Mouse (Mus musculus) stomach, embryonic 16.5 days (tissue): ENCODE results near the gene Gpd1l. TPM values are rescaled to one million over a fixed set of nuclear protein-coding genes. Genes with fewer than 3 reads are reported as not detected.
A peak's percentile ranks its signal among the peaks of the same experiment; 100 is the strongest.

Experiments used
- ATAC-seq: fragments of 200-750 bp; cut with Nextera tagmentation; 2 replicates; pipeline ENCODE4 v1.8.0; 2017; ENCODE audit warnings: moderate number of reproducible peaks, moderate TSS enrichment; ENCODE audit not compliant: insufficient read depth, low FRiP score
- H3K27ac ChIP-seq: fragments of 300-500 bp; sonication (generic); 2 replicates; pipeline ENCODE4 v1.5.1; 2014; ENCODE audit warnings: low read length
- H3K27me3 ChIP-seq: fragments of 300-500 bp; sonication (generic); 2 replicates; pipeline ENCODE4 v1.6.1; 2014; ENCODE audit warnings: low read length, control low read depth, mixed read lengths; ENCODE audit not compliant: control insufficient read depth, insufficient read depth
- H3K36me3 ChIP-seq: fragments of 300-500 bp; sonication (generic); 2 replicates; pipeline ENCODE4 v1.6.1; 2014; ENCODE audit warnings: low read length; ENCODE audit not compliant: control insufficient read depth, insufficient read depth
- H3K4me1 ChIP-seq: fragments of 300-500 bp; sonication (generic); 2 replicates; pipeline ENCODE4 v1.6.1; 2014; ENCODE audit warnings: low read length, control low read depth, mixed read lengths; ENCODE audit not compliant: control insufficient read depth, insufficient read depth
- H3K4me2 ChIP-seq: fragments of 300-500 bp; sonication (generic); 2 replicates; pipeline ENCODE4 v1.6.1; 2014; ENCODE audit warnings: low read depth, low read length, mixed read lengths
- H3K4me3 ChIP-seq: fragments of 300-500 bp; sonication (generic); replicated peaks from 2 replicates; pipeline ENCODE4 v1.5.1; 2014; ENCODE audit warnings: mild to moderate bottlenecking, low read length
- H3K9ac ChIP-seq: fragments of 300-500 bp; sonication (generic); 2 replicates; pipeline ENCODE4 v1.6.1; 2014; ENCODE audit warnings: low read length
- H3K9me3 ChIP-seq: fragments of 300-500 bp; sonication (generic); replicated peaks from 2 replicates; pipeline ENCODE4 v1.6.1; 2016; ENCODE audit warnings: low read length, control low read depth; ENCODE audit not compliant: control insufficient read depth
- WGBS: fragments of 180-500 bp; shearing (Covaris S2); extraction: QIAGEN DNeasy Blood & Tissue Kit; methylation state at CpG from one replicate; pipeline ENCODE4 v1.1.7; 2014; 5-methylcytosine and 5-hydroxymethylcytosine counted together
- polyA plus RNA-seq: library from polyadenylated mRNA; unstranded; fragments of >200 nt; fragmentation: Nextera tagmentation; extraction: Ambion mirVana; gene quantifications from 2 replicates; pipeline ENCODE4 v1.2.1, GENCODE M21; 2015

Gpd1l gene
- polyA plus RNA-seq, 1 experiment from 2014 or later = 18.7 TPM

DNA sequence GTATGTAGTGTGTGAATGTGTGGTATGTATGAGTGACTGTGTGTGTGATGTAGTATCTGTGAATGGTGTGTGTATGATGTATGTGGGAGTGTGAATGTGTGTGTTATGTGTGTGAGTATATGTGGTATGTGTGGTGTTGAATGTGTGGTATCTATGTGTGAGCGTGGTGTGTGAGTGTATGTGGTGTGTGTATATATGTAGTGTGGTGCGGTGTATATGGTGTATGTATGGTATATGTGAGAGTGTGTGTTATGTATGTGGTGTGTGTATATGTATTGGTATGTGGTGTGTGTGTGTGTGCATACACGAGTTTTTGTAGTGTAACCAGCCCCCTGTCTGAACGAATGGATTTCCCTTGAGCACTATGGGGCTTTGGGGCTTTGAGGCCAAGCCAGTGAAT lies 48.2 kb downstream of the Gpd1l start:
- H3K36me3 ChIP-seq = no peaks in the 10 kb centered on the region
- H3K27ac ChIP-seq = peak overlapping the region; percentile 78
- 64% methylated on average over 4 of the region's 4 CpGs for WGBS
- ATAC-seq = no peak
- H3K4me1 ChIP-seq = no peaks in the 10 kb centered on the region
- no peak overlapping the region for H3K4me2 ChIP-seq
- no peaks in the 10 kb centered on the region for H3K27me3 ChIP-seq
- H3K9me3 ChIP-seq = peaks cover 4% of the 10 kb centered on the region; the same call in 1 of the 2 replicates
- H3K9ac ChIP-seq = no peak overlapping the region
- no peak overlapping the region for H3K4me3 ChIP-seq

DNA sequence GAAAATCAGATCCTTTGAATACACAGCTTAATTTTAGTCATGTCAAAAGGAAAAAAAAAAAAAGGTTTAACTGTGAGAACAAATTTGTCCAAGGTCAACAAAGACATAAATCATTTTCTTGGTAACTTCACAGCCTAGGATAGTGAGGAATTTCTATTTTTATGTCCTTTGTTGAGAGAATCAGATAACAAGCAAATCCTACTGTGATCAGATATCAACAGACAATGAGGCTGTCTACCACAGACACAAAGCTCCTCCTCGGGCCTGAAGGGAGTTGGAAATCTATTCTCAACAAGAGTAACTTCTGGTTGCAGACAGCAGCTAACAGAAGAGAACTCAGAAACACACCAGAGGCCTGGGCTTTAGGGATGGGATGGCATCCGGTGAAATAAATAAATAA lies 51.8 kb downstream of the Gpd1l start:
- no peak overlapping the region for H3K4me3 ChIP-seq
- ATAC-seq = no peak
- no peak overlapping the region for H3K9ac ChIP-seq
- no peaks in the 10 kb centered on the region for H3K4me1 ChIP-seq
- no peaks in the 10 kb centered on the region for H3K27me3 ChIP-seq
- 60% methylated on average over 2 of the region's 2 CpGs for WGBS
- H3K36me3 ChIP-seq = no peaks in the 10 kb centered on the region
- H3K9me3 ChIP-seq = peaks cover 4% of the 10 kb centered on the region; the same call in 1 of the 2 replicates
- H3K27ac ChIP-seq = no peak overlapping the region
- no peak overlapping the region for H3K4me2 ChIP-seq

DNA sequence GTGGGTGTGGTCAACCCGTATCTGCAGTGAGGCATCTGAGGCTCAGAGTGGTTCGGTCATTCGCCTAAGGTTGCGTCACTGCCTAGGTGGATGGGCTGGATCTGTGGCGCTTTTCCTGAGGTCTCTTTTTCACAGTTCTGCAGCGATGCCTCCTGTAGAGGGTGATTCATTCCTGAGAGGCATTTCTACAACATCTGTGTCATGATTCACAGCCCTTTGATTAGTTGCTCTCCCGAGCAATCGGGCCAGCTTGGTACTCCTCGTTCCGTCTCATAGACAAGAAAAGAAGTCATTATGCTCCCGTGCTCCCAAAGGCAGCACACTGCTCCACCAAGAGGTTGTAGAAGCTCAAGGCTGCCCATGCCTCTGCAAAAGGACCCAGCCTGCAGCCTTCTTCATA lies 78.5 kb downstream of the Gpd1l start:
- ATAC-seq = 0 out of 2 replicates have a peak, but pooled peaks have one; percentile 11
- 0 out of 2 replicates have a peak, but pooled peaks cover 8% of the 10 kb centered on the region for H3K4me1 ChIP-seq

DNA sequence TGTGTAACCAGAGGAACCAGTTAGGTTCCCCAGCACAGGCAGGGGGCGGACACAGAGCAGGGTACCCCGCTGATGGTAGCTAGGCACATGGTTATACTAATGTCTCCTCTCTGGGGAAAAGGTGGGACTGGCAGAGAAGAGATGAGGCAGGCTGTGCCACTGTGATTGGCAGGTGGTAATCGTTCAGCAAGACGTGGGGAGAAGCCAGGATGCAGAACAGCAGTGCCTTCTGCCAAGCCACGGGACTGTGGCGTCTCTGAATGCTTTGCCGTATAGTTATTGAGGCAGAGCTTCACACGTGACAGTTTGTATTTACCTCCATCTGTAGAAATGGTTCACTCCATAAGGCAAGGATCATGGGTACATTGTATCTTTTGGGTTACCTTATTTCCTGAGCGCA lies 79.1 kb downstream of the Gpd1l start:
- Histone ChIP-seq H3K4me2 (no peak overlapping the region), H3K27ac (no peak overlapping the region), H3K9me3 (no peaks in the 10 kb centered on the region), H3K36me3 (no peaks in the 10 kb centered on the region), H3K27me3 (no peaks in the 10 kb centered on the region), H3K4me1 (0 out of 2 replicates have a peak, but pooled peaks cover 8% of the 10 kb centered on the region), H3K9ac (no peak overlapping the region), H3K4me3 (no peak overlapping the region)
- 66% methylated on average over 9 of the region's 9 CpGs for WGBS
- no peak for ATAC-seq

More for the DNA sequence above, 78.5 kb downstream of the Gpd1l start:
- Histone ChIP-seq H3K9ac (no peak overlapping the region), H3K36me3 (no peaks in the 10 kb centered on the region), H3K9me3 (no peaks in the 10 kb centered on the region), H3K27me3 (no peaks in the 10 kb centered on the region), H3K27ac (no peak overlapping the region; the same call in 1 of the 2 replicates), H3K4me3 (no peak overlapping the region), H3K4me2 (no peak overlapping the region)
- WGBS = 48% methylated on average over 11 of the region's 11 CpGs

DNA sequence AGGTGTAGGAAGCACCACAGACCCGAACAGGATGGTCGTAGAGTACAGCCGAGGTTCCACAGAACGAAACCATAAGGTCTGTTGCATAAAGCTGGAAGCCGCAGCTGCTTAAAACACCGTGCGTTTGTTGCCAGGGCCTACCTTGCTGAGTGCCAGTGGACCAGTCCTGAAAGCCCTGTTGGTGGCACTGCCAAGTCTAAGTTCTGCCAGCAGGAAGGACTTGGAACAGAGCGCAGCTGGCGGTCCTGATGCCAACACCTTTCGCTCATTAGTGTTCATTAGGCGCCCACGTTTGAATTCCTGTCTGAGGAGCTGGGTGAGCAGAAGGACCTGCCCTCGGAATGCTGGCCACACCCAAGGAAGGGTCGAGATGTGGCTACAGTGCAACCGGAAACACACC lies 80.5 kb downstream of the Gpd1l start:
- H3K27me3 ChIP-seq = no peaks in the 10 kb centered on the region
- no peaks in the 10 kb centered on the region for H3K9me3 ChIP-seq
- 77% methylated on average over 15 of the region's 15 CpGs for WGBS
- H3K4me1 ChIP-seq = 0 out of 2 replicates have a peak, but pooled peaks cover 8% of the 10 kb centered on the region
- no peak overlapping the region for H3K4me3 ChIP-seq
- no peak overlapping the region for H3K4me2 ChIP-seq
- no peak overlapping the region for H3K9ac ChIP-seq
- H3K27ac ChIP-seq = no peak overlapping the region
- no peak for ATAC-seq
- no peaks in the 10 kb centered on the region for H3K36me3 ChIP-seq

GRCm38 (mm10) chr9:114851419-114852190 lies 82.2 kb downstream of the Gpd1l start:
- Histone ChIP-seq H3K36me3 (no peaks in the 10 kb centered on the region), H3K27ac (peak overlapping the region; percentile 52; the same call in 1 of the 2 replicates)
- ATAC-seq = peak; percentile 38; the same call in 1 of the 2 replicates

More at GRCm38 (mm10) chr9:114851419-114852190, 82.2 kb downstream of the Gpd1l start:
- H3K27me3 ChIP-seq = no peaks in the 10 kb centered on the region
- 38% methylated on average over 8 of the region's 8 CpGs for WGBS
- no peak overlapping the region for H3K4me2 ChIP-seq
- no peak overlapping the region for H3K9ac ChIP-seq
- no peak overlapping the region for H3K4me3 ChIP-seq
- H3K9me3 ChIP-seq = no peaks in the 10 kb centered on the region
- H3K4me1 ChIP-seq = 0 out of 2 replicates have a peak, but pooled peaks cover 8% of the 10 kb centered on the region

Other genes with a start within 250 kb of the Gpd1l start
- 45.2 and 53.0 TPM in 2 replicates for gene Dync1li1, start 245.2 kb downstream of the Gpd1l start, polyA plus RNA-seq
- 71.8 and 81.0 TPM in 2 replicates for gene Cmtm6, start 202.9 kb downstream of the Gpd1l start, polyA plus RNA-seq
- gene Cmtm7, start 152.1 kb downstream of the Gpd1l start, polyA plus RNA-seq = 87.2 and 95.6 TPM in 2 replicates
- gene Cmtm8, start 89.8 kb downstream of the Gpd1l start, polyA plus RNA-seq = 59.5 and 65.6 TPM in 2 replicates
- gene Osbpl10, start 44.6 kb upstream of the Gpd1l start, polyA plus RNA-seq = 0.95 and 1.4 TPM in 2 replicates
- 421 and 444 TPM in 2 replicates for gene Rps27rt, start 48.8 kb upstream of the Gpd1l start, polyA plus RNA-seq